Mouse (Mus musculus): ENCODE data around the gene Wdr77. TPM values are rescaled to one million over a fixed set of nuclear protein-coding genes. Genes with fewer than 3 reads are reported as not detected.
"Not testable (repeated sequence)": the region's sequence is repeated elsewhere in the genome, so short reads cannot be mapped to it uniquely, and the experiment has no call there.

The Wdr77 gene
- polyA plus RNA-seq, 1 experiment from 2014 or later, result 88.2 TPM

DNA sequence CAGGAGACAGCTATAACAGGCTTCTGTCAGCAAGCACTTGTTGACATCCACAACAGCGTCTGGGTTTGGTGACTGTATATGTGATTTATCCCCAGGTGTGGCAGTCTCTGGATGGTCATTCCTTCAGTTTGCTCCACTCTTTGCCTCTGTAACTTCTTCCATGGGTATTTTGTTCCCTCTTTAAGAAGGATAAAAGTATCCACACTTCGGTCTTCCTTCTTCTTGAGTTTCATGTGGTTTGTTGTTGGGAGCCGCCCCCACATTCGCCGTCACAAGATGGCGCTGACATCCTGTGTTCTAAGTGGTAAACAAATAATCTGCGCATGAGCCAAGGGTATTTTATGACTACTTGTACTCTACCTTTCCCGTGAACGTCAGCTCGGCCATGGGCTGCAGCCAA lies 44.2 kb downstream of the Wdr77 start:
- not testable (repeated sequence) for ATAC-seq; H3K4me2 ChIP-seq (ENCODE audit: low read length); H3K9ac ChIP-seq (ENCODE audit: low read length); H3K9me3 ChIP-seq (replicated peaks; ENCODE audit: control insufficient read depth, low read length); H3K27ac ChIP-seq (ENCODE audit: low read depth, low read length); H3K36me3 ChIP-seq (ENCODE audit: control insufficient read depth, insufficient read depth, low read length); DNase-seq (ENCODE audit: low spot score); H3K4me1 ChIP-seq (ENCODE audit: control insufficient read depth, insufficient read depth, low read length); H3K27me3 ChIP-seq (replicated peaks; ENCODE audit: control insufficient read depth, insufficient read depth, low read length); H3K4me3 ChIP-seq (ENCODE audit: low read depth, low read length)
- 78% methylated on average over 10 of the region's 10 CpGs for WGBS

GRCm38 (mm10) chr3:106014546-106014945 lies 55.4 kb downstream of the Wdr77 start, which contains the start of gene Pifo:
TSS of gene Pifo (minus strand) at chr3:106014646.
- DNase-seq (ENCODE audit: low spot score), result no peak
- Histone ChIP-seq H3K36me3 (ENCODE audit: control insufficient read depth, insufficient read depth, low read length) (no peaks in the 10 kb centered on the region), H3K4me1 (ENCODE audit: control insufficient read depth, insufficient read depth, low read length) (no peaks in the 10 kb centered on the region), H3K27ac (ENCODE audit: low read depth, low read length) (no peak within 1 kb of the TSS), H3K9me3 (replicated peaks; ENCODE audit: control insufficient read depth, low read length) (no peaks in the 10 kb centered on the region), H3K9ac (ENCODE audit: low read length) (no peak within 1 kb of the TSS), H3K27me3 (replicated peaks; ENCODE audit: control insufficient read depth, insufficient read depth, low read length) (no peaks in the 10 kb centered on the region), H3K4me3 (ENCODE audit: low read depth, low read length) (no peak within 1 kb of the TSS), H3K4me2 (ENCODE audit: low read length) (no peak within 1 kb of the TSS)
- ATAC-seq, result no peak
- WGBS, result 88% methylated on average over 2 of the region's 2 CpGs

Other genes with a start within 250 kb of the Wdr77 start
- gene Rap1a, start 158.0 kb upstream of the Wdr77 start, polyA plus RNA-seq (2014; fragmentation: Nextera tagmentation; extraction: Ambion mirVana), result 48.1 and 69.3 TPM in 2 replicates
- 0.11 and 0.28 TPM in 2 replicates for gene Adora3, start 88.5 kb upstream of the Wdr77 start, polyA plus RNA-seq (2014; fragmentation: Nextera tagmentation; extraction: Ambion mirVana)
- gene Tmigd3, start 88.5 kb upstream of the Wdr77 start, polyA plus RNA-seq (2014; fragmentation: Nextera tagmentation; extraction: Ambion mirVana), result not detected in 2 replicates
- 0.36 TPM in 1 of 2 replicates, not detected in the other for gene I830077J02Rik, start 26.7 kb upstream of the Wdr77 start, polyA plus RNA-seq (2014; fragmentation: Nextera tagmentation; extraction: Ambion mirVana)
- 552 and 581 TPM in 2 replicates for gene Atp5f1, start 730 bp downstream of the Wdr77 start, polyA plus RNA-seq (2014; fragmentation: Nextera tagmentation; extraction: Ambion mirVana)
- 1.9 and 2.6 TPM in 2 replicates for gene Ovgp1, start 14.3 kb downstream of the Wdr77 start, polyA plus RNA-seq (2014; fragmentation: Nextera tagmentation; extraction: Ambion mirVana)
- 7.8 and 8.3 TPM in 2 replicates for gene Pifo, start 55.3 kb downstream of the Wdr77 start, polyA plus RNA-seq (2014; fragmentation: Nextera tagmentation; extraction: Ambion mirVana)
- gene Chil5, start 73.4 kb downstream of the Wdr77 start, polyA plus RNA-seq (2014; fragmentation: Nextera tagmentation; extraction: Ambion mirVana), result not detected in 2 replicates
- gene Chia1, start 153.9 kb downstream of the Wdr77 start, polyA plus RNA-seq (2014; fragmentation: Nextera tagmentation; extraction: Ambion mirVana), result 1.0 and 1.5 TPM in 2 replicates
- gene Chil3, start 208.2 kb downstream of the Wdr77 start, polyA plus RNA-seq (2014; fragmentation: Nextera tagmentation; extraction: Ambion mirVana), result 0.23 TPM in 1 of 2 replicates, not detected in the other

Measured in forebrain, embryonic 14.5 days (tissue).